Mouse (Mus musculus) CH12.LX (cell line): ENCODE measurements at regions not wholly inside any gene's neighbourhood (a gene's known extent, or its start where the extent isn't known, plus 50 kb on each side); places are given as distances from the start of the nearest gene placed in this dataset.

Experiments used
- DNase-seq: peaks from one replicate; pipeline ENCODE4 v3.0.0-alpha.2; 2013; ENCODE audit errors: extremely low read depth
- H3K27ac ChIP-seq: 2 replicates; pipeline ENCODE4 v1.5.1; 2012; ENCODE audit warnings: low read depth, mild to moderate bottlenecking, control low read depth, moderate library complexity; ENCODE audit not compliant: insufficient read depth
- H3K27me3 ChIP-seq: replicated peaks from 2 replicates; pipeline ENCODE3; 2012; ENCODE audit warnings: inconsistent platforms
- H3K36me3 ChIP-seq, 2 experiments: replicated peaks in 1 of 2; 2 replicates each; pipeline versions ENCODE3 to v1.6.1; 2012; ENCODE audit warnings: inconsistent platforms in 1 of 2, low read length in 1 of 2, mild to moderate bottlenecking in 1 of 2, mixed read lengths in 1 of 2, moderate library complexity in 1 of 2; ENCODE audit not compliant: control insufficient read depth in 1 of 2, insufficient read depth in 1 of 2
- H3K4me1 ChIP-seq, 2 experiments: 2 replicates each; pipeline ENCODE4 v1.6.1; 2012; ENCODE audit warnings: inconsistent platforms in 1 of 2, moderate library complexity in 1 of 2; ENCODE audit not compliant: insufficient read depth in 2 of 2, control insufficient read depth in 1 of 2
- H3K4me2 ChIP-seq: 2 replicates; pipeline ENCODE4 v1.6.1; 2012; ENCODE audit warnings: low read depth, mild to moderate bottlenecking, control low read depth; ENCODE audit not compliant: poor library complexity, insufficient read depth, severe bottlenecking
- H3K4me3 ChIP-seq, 3 experiments: fragments of 150-350 bp in 1 of 3; sonication (generic) in 1 of 3; replicated peaks in 1 of 3; 2 replicates each; pipeline versions ENCODE3 to v1.5.1; 2011 to 2012; ENCODE audit warnings: low read depth in 2 of 3, low read length in 2 of 3, mild to moderate bottlenecking in 2 of 3, moderate library complexity in 2 of 3, control low read depth in 1 of 3, improper control_type of control experiment in 1 of 3, inconsistent platforms in 1 of 3, mixed read lengths in 1 of 3; ENCODE audit not compliant: poor library complexity in 1 of 3
- H3K79me2 ChIP-seq: replicated peaks from 2 replicates; pipeline ENCODE4 v1.6.1; 2012; ENCODE audit warnings: mild to moderate bottlenecking, moderate library complexity; ENCODE audit not compliant: control insufficient read depth, poor library complexity, insufficient read depth, severe bottlenecking; ENCODE audit errors: extremely low read depth
- H3K9ac ChIP-seq: 2 replicates; pipeline ENCODE4 v1.6.1; 2012; ENCODE audit warnings: low read depth, mild to moderate bottlenecking, control low read depth, moderate library complexity; ENCODE audit not compliant: insufficient read depth
- H3K9me3 ChIP-seq: replicated peaks from 2 replicates; pipeline ENCODE3; 2012; ENCODE audit warnings: low read length, inconsistent platforms, mixed read lengths
- CHD1 ChIP-seq: IDR thresholded peaks from 2 replicates; pipeline ENCODE4 v1.6.1; 2012; ENCODE audit warnings: low read depth, low read length, improper control_type of control experiment, inconsistent platforms
- CHD2 ChIP-seq: IDR thresholded peaks from 2 replicates; pipeline ENCODE4 v1.6.1; 2011; ENCODE audit warnings: low read length, improper control_type of control experiment
- CTCF ChIP-seq, 2 experiments: IDR thresholded peaks in 1 of 2; conservative IDR thresholded peaks in 1 of 2; 2 replicates each; pipeline ENCODE4 v1.5.1; 2011 to 2012; ENCODE audit warnings: low read depth in 2 of 2, low read length in 2 of 2, improper control_type of control experiment in 1 of 2, inconsistent platforms in 1 of 2, mild to moderate bottlenecking in 1 of 2, moderate library complexity in 1 of 2
- EP300 ChIP-seq: IDR thresholded peaks from 2 replicates; pipeline ENCODE4 v1.6.1; 2011; ENCODE audit warnings: low read length, improper control_type of control experiment
- GABPA ChIP-seq: IDR thresholded peaks from 2 replicates; pipeline ENCODE4 v1.6.1; 2012; ENCODE audit warnings: low read depth, low read length, improper control_type of control experiment, inconsistent platforms; ENCODE audit not compliant: insufficient replicate concordance
- HCFC1 ChIP-seq: IDR thresholded peaks from 2 replicates; pipeline ENCODE4 v1.6.1; 2012; ENCODE audit warnings: low read depth, mild to moderate bottlenecking, inconsistent platforms, low read length, improper control_type of control experiment
- IRF4 ChIP-seq: IDR thresholded peaks from 2 replicates; pipeline ENCODE4 v1.6.1; 2014; ENCODE audit warnings: low read depth, mild to moderate bottlenecking, inconsistent platforms, low read length, improper control_type of control experiment
- MAFK ChIP-seq: IDR thresholded peaks from 2 replicates; pipeline ENCODE4 v1.6.1; 2011; ENCODE audit warnings: low read length, improper control_type of control experiment; ENCODE audit not compliant: insufficient replicate concordance
- MAZ ChIP-seq: IDR thresholded peaks from 2 replicates; pipeline ENCODE4 v1.6.1; 2012; ENCODE audit warnings: low read depth, mild to moderate bottlenecking, inconsistent platforms, low read length, improper control_type of control experiment, moderate library complexity
- MXI1 ChIP-seq: IDR thresholded peaks from 2 replicates; pipeline ENCODE4 v1.6.1; 2011; ENCODE audit warnings: mild to moderate bottlenecking, low read depth, low read length, improper control_type of control experiment
- MYC ChIP-seq: IDR thresholded peaks from 2 replicates; pipeline ENCODE4 v1.6.1; 2011; ENCODE audit warnings: low read depth, mild to moderate bottlenecking, improper control_type of control experiment, low read length
- PAX5 ChIP-seq: IDR thresholded peaks from 2 replicates; pipeline ENCODE4 v1.6.1; 2012; ENCODE audit warnings: low read length, inconsistent platforms, mixed read lengths
- POLR2A ChIP-seq: IDR thresholded peaks from 2 replicates; pipeline ENCODE4 v1.6.1; 2011; ENCODE audit warnings: low read depth, mild to moderate bottlenecking, improper control_type of control experiment, low read length
- POLR2AphosphoS2 ChIP-seq: IDR thresholded peaks from 2 replicates; pipeline ENCODE4 v1.6.1; 2011; ENCODE audit warnings: low read depth, low read length, improper control_type of control experiment
- RCOR1 ChIP-seq: conservative IDR thresholded peaks from 2 replicates; pipeline ENCODE4 v1.6.1; 2012; ENCODE audit warnings: low read depth, mild to moderate bottlenecking, inconsistent platforms, low read length, improper control_type of control experiment
- SIN3A ChIP-seq: IDR thresholded peaks from 2 replicates; pipeline ENCODE4 v1.6.1; 2012; ENCODE audit warnings: low read length, improper control_type of control experiment, inconsistent platforms
- SMC3 ChIP-seq: IDR thresholded peaks from 2 replicates; pipeline ENCODE4 v1.6.1; 2011; ENCODE audit warnings: low read depth, low read length, improper control_type of control experiment
- TBP ChIP-seq: conservative IDR thresholded peaks from 2 replicates; pipeline ENCODE4 v1.6.1; 2011; ENCODE audit warnings: low read depth, low read length, improper control_type of control experiment
- TCF12 ChIP-seq: IDR thresholded peaks from 2 replicates; pipeline ENCODE4 v1.6.1; 2014; ENCODE audit warnings: low read depth, mild to moderate bottlenecking, inconsistent platforms, low read length, improper control_type of control experiment
- USF1 ChIP-seq: IDR thresholded peaks from 2 replicates; pipeline ENCODE4 v1.6.1; 2014; ENCODE audit warnings: low read depth, mild to moderate bottlenecking, inconsistent platforms, low read length, improper control_type of control experiment
- ZMIZ1 ChIP-seq: IDR thresholded peaks from 2 replicates; pipeline ENCODE4 v1.6.1; 2012; ENCODE audit warnings: low read depth, mild to moderate bottlenecking, inconsistent platforms, low read length, improper control_type of control experiment
- dilution Hi-C: fragments of 300-500 bp; cut with MboI; formaldehyde crosslinking; loops from 2 replicates; pipeline ENCODE4 v1.14.3; 2020; ENCODE audit warnings: low sequenced_read_pairs; ENCODE audit not compliant: extremely low pct_unique_long_range_greater_than_20kb, extremely low pct_ligation_motif_present
- in situ Hi-C: fragments of 300-500 bp; cut with MboI; formaldehyde crosslinking; loops from 3 replicates; pipeline ENCODE4 v1.14.3; 2019; ENCODE audit warnings: low sequenced_read_pairs, low pct_ligation_motif_present, low pct_unique_long_range_greater_than_20kb, mixed read lengths

DNA sequence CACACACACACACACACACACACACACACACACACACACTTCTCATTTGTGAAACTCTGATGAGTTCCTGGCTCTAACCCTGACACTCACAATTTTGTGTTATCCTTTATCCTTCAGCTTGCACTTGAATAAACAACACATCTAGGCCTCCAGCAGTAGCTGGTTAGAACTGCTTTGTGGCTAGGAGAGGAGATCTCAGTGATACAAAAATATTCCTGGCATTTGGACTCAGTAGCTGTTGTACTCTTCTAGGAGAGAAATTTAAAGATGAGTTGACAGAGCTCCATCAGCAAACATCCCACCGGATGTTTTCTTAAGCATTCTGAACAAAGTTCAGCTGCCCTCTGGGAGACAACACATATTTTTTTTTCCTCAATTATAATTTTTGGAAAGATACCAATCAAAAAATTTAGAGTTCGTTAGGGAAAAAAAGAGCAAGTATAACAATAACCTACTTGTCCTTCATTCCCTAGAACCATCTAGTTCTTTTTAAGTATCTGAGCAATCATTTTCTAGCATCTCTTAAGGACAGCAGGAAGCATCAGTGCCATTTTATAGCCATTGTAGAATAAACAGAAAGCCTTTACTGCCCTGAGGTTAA lies 2118.7 kb downstream of the 9330182O14Rik start:
- Histone ChIP-seq H3K4me1 (no peaks in the 10 kb centered on the region), H3K79me2 (no peaks in the 10 kb centered on the region), H3K4me2 (no peak overlapping the region), H3K9me3 (no peaks in the 10 kb centered on the region), H3K36me3 (no peaks in the 10 kb centered on the region), H3K9ac (no peak overlapping the region), H3K27ac (no peak overlapping the region), H3K4me3 (no peak overlapping the region), H3K27me3 (no peaks in the 10 kb centered on the region)
- DNase-seq, result no peak
- TF ChIP-seq MAFK, result no peak
- no peak for TF ChIP-seq GABPA
- no peak for TF ChIP-seq CTCF (conservative IDR thresholded peaks at IDR 0.05 in 1 of 2, IDR thresholded peaks at IDR 0.05 in 1 of 2; ENCODE audit: low read depth in 2 of 2, low read length in 2 of 2)
- TF ChIP-seq SMC3, result no peak
- TF ChIP-seq SIN3A, result no peak
- TF ChIP-seq CHD1, result no peak
- no peak for TF ChIP-seq TBP
- TF ChIP-seq ZMIZ1, result no peak
- dilution Hi-C loops, result no loop called here
- in situ Hi-C loops, result no loop called here

DNA sequence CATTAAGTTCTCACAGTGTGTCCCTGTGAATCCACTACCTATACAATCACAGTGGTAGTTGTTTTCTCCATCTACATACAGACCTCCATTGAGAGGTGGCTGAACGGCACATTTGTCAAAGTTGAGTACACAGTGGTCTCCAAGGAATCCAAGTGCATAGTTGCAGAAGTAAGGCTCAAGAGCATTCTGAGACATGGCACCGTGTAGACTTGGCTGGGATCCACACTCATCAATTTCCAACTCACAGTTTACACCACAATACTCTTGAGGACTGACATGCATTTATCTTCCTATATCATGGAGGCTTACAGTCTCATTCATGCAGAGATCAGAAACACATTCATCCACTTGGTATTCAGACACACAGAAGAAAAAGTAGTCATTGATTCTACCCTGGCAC lies 2122.2 kb downstream of the 9330182O14Rik start:
- no peaks in the 10 kb centered on the region for H3K27me3 ChIP-seq
- DNase-seq, result no peak
- in situ Hi-C loops (no loop called here), dilution Hi-C loops (no loop called here)
- no peaks in the 10 kb centered on the region for H3K9me3 ChIP-seq
- no peak overlapping the region for H3K4me2 ChIP-seq
- no peak overlapping the region for H3K27ac ChIP-seq
- H3K36me3 ChIP-seq, result no peaks in the 10 kb centered on the region
- no peaks in the 10 kb centered on the region for H3K79me2 ChIP-seq
- no peak for TF ChIP-seq POLR2AphosphoS2
- TF ChIP-seq POLR2A, result no peak
- TF ChIP-seq SIN3A, result no peak
- no peak for TF ChIP-seq MXI1
- no peak for TF ChIP-seq HCFC1
- TF ChIP-seq PAX5, result no peak
- TF ChIP-seq IRF4, result no peak
- no peak for TF ChIP-seq MYC
- TF ChIP-seq RCOR1, result no peak
- TF ChIP-seq CHD2, result no peak
- no peak for TF ChIP-seq EP300
- TF ChIP-seq MAZ, result no peak
- TF ChIP-seq MAFK, result no peak
- TF ChIP-seq CTCF (conservative IDR thresholded peaks at IDR 0.05 in 1 of 2, IDR thresholded peaks at IDR 0.05 in 1 of 2; ENCODE audit: low read depth in 2 of 2, low read length in 2 of 2), result no peak
- no peak for TF ChIP-seq TCF12
- TF ChIP-seq USF1, result no peak
- TF ChIP-seq TBP, result no peak
- no peaks in the 10 kb centered on the region for H3K4me1 ChIP-seq
- no peak overlapping the region for H3K9ac ChIP-seq
- H3K4me3 ChIP-seq, result no peak overlapping the region
